Mouse (Mus musculus): ENCODE results near the gene Gatad2b. TPM values are rescaled to one million over a fixed set of nuclear protein-coding genes. Genes with fewer than 3 reads are reported as not detected.

The Gatad2b gene
- total and polyA plus RNA-seq, 2 experiments from 2014 or later: 5.8 to 25.3 TPM

DNA sequence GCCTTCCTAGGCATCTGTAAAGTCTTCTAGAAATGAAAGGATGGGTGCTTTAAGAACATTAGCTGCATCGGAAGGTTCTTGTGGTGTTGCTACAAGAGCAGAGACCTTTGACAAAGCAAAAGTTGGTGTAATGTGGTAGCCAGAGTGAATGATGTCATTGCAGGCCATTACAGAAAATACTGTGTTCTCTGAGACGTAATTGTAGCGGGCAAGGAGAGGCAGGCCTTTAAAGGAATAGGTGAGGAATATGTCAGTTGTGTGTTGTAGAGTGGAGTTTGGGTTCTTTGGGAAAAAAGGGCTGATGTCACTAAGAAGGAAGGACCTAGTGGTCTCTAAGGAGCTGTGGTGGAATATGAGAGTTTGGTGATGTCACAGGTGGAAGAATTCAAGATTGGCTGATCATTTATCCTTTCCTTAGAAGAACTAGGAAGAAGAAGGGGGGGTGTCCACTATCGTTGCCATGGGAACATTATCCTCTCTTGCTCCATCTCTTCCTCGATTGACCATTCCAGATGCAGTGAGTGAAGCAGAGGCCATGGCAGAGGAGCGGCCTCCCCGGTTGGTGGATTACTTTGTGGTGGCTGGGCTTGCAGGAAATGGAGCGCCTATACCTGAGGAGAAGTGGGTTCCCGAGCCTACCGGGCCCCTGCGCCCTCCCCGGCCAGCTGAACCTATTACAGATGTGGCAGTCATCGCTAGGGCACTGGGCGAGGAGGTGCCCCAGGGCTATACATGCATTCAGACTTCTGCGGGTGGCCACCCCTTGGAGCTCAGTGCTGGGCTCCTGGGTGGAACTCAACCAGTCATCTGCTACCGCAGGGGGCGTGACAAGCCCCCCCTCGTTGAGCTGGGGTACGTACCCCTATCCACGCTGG, 25.8 kb upstream of the Gatad2b start:
- Histone ChIP-seq H3K9ac (replicated peaks; ENCODE audit: low read depth, low read length) (peak overlapping the region; percentile 89; the same call in 1 of the 2 replicates), H3K4me3 (ENCODE audit: low read depth, low read length) (peak overlapping the region; percentile 88), H3K4me2 (ENCODE audit: low read depth, low read length) (peak overlapping the region; percentile 77), H3K27ac (ENCODE audit: low read depth) (peak overlapping the region; percentile 95), H3K36me3 (replicated peaks; ENCODE audit: control insufficient read depth, insufficient read depth, low read length) (peaks cover 47% of the 10 kb centered on the region), H3K4me1 (ENCODE audit: control insufficient read depth, insufficient read depth) (peaks cover 10% of the 10 kb centered on the region), H3K27me3 (ENCODE audit: control insufficient read depth, insufficient read depth, low read length) (no peaks in the 10 kb centered on the region), H3K9me3 (replicated peaks; ENCODE audit: control insufficient read depth, low read length) (no peaks in the 10 kb centered on the region)
- TF ChIP-seq EP300 (IDR thresholded peaks at IDR 0.05; ENCODE audit: low read depth) (no peak), CTCF (IDR thresholded peaks at IDR 0.05; ENCODE audit: low read depth) (no peak)
- ATAC-seq (ENCODE audit: insufficient read depth, low read depth) (no peak), DNase-seq (ENCODE audit: low spot score) (no peak)
- 89% methylated on average over 20 of the region's 20 CpGs for WGBS

GRCm38 (mm10) chr3:90268190-90268589, 24.8 kb upstream of the Gatad2b start:
- ATAC-seq (ENCODE audit: insufficient read depth, low read depth) (no peak), DNase-seq (ENCODE audit: low spot score) (no peak)
- Histone ChIP-seq H3K4me3 (ENCODE audit: low read depth, low read length) (no peak overlapping the region), H3K9ac (replicated peaks; ENCODE audit: low read depth, low read length) (no peak overlapping the region), H3K4me2 (ENCODE audit: low read depth, low read length) (no peak overlapping the region), H3K27me3 (ENCODE audit: control insufficient read depth, insufficient read depth, low read length) (no peaks in the 10 kb centered on the region), H3K36me3 (replicated peaks; ENCODE audit: control insufficient read depth, insufficient read depth, low read length) (peaks cover 47% of the 10 kb centered on the region), H3K27ac (ENCODE audit: low read depth) (no peak overlapping the region), H3K9me3 (replicated peaks; ENCODE audit: control insufficient read depth, low read length) (no peaks in the 10 kb centered on the region), H3K4me1 (ENCODE audit: control insufficient read depth, insufficient read depth) (peaks cover 10% of the 10 kb centered on the region)
- WGBS: 95% methylated on average over 11 of the region's 11 CpGs
- TF ChIP-seq EP300 (IDR thresholded peaks at IDR 0.05; ENCODE audit: low read depth): no peak
- TF ChIP-seq CTCF (IDR thresholded peaks at IDR 0.05; ENCODE audit: low read depth): no peak

DNA sequence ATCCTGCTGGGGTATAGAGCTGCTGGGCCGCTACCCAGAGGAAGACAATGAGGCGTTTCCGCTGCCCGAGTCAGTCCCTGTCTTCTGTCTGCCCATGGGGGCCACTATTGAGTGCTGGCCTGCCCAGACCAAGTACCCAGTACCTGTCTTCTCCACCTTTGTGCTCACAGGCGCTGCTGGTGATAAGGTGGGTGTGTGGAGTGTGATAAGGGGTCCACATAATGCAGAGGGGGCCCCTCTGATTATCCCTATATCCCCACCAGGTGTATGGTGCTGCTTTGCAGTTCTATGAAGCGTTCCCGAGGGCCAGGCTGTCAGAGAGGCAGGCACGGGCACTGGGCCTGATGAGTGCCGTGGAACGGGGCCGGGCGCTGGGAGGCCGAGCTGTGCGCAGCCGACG, 24.0 kb upstream of the Gatad2b start:
- 92% methylated on average over 16 of the region's 16 CpGs for WGBS
- Histone ChIP-seq H3K9ac (replicated peaks; ENCODE audit: low read depth, low read length) (no peak overlapping the region), H3K36me3 (replicated peaks; ENCODE audit: control insufficient read depth, insufficient read depth, low read length) (peaks cover 49% of the 10 kb centered on the region), H3K27me3 (ENCODE audit: control insufficient read depth, insufficient read depth, low read length) (no peaks in the 10 kb centered on the region), H3K4me1 (ENCODE audit: control insufficient read depth, insufficient read depth) (peaks cover 10% of the 10 kb centered on the region), H3K9me3 (replicated peaks; ENCODE audit: control insufficient read depth, low read length) (no peaks in the 10 kb centered on the region), H3K27ac (ENCODE audit: low read depth) (no peak overlapping the region), H3K4me3 (ENCODE audit: low read depth, low read length) (no peak overlapping the region), H3K4me2 (ENCODE audit: low read depth, low read length) (no peak overlapping the region)
- DNase-seq (ENCODE audit: low spot score) (no peak), ATAC-seq (ENCODE audit: insufficient read depth, low read depth) (no peak)
- TF ChIP-seq EP300 (IDR thresholded peaks at IDR 0.05; ENCODE audit: low read depth) (no peak), CTCF (IDR thresholded peaks at IDR 0.05; ENCODE audit: low read depth) (no peak)

- Histone ChIP-seq H3K9ac (replicated peaks; ENCODE audit: low read depth, low read length) (no peak overlapping the region), H3K27ac (ENCODE audit: low read depth) (no peak overlapping the region), H3K27me3 (ENCODE audit: control insufficient read depth, insufficient read depth, low read length) (no peaks in the 10 kb centered on the region), H3K36me3 (replicated peaks; ENCODE audit: control insufficient read depth, insufficient read depth, low read length) (peaks cover 63% of the 10 kb centered on the region), H3K4me3 (ENCODE audit: low read depth, low read length) (no peak overlapping the region), H3K9me3 (replicated peaks; ENCODE audit: control insufficient read depth, low read length) (no peaks in the 10 kb centered on the region), H3K4me1 (ENCODE audit: control insufficient read depth, insufficient read depth) (peaks cover 10% of the 10 kb centered on the region), H3K4me2 (ENCODE audit: low read depth, low read length) (no peak overlapping the region)
- no peak for DNase-seq (ENCODE audit: low spot score)
- ATAC-seq (ENCODE audit: insufficient read depth, low read depth): no peak
- TF ChIP-seq CTCF (IDR thresholded peaks at IDR 0.05; ENCODE audit: low read depth): no peak
- TF ChIP-seq EP300 (IDR thresholded peaks at IDR 0.05; ENCODE audit: low read depth): no peak
- 88% methylated on average over 8 of the region's 8 CpGs for WGBS
Observed at GRCm38 (mm10) chr3:90270784-90271183, 22.2 kb upstream of the Gatad2b start.

DNA sequence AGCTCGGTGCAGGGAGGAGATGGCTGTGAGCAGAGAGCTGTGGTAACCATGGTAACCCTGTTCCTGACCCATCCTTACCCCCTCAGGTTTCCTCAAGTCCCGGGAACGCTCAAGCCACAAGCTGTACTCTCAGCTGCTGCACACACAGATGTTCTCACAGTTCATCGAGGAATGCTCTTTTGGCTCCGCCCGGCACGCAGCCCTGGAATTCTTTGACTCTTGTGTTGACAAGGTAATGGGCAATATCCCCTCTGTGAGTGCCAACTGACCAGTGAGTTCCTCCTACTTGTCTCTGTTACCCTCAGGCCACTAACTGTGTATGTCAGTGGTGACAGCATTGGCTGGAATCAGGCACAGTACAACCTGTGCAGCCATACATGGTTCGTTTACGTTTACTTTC, 20.8 kb upstream of the Gatad2b start:
- Histone ChIP-seq H3K9ac (replicated peaks; ENCODE audit: low read depth, low read length) (no peak overlapping the region), H3K9me3 (replicated peaks; ENCODE audit: control insufficient read depth, low read length) (no peaks in the 10 kb centered on the region), H3K4me3 (ENCODE audit: low read depth, low read length) (no peak overlapping the region), H3K27ac (ENCODE audit: low read depth) (no peak overlapping the region), H3K4me2 (ENCODE audit: low read depth, low read length) (no peak overlapping the region), H3K4me1 (ENCODE audit: control insufficient read depth, insufficient read depth) (0 out of 2 replicates have a peak, but pooled peaks cover under 1% of the 10 kb centered on the region), H3K36me3 (replicated peaks; ENCODE audit: control insufficient read depth, insufficient read depth, low read length) (peaks cover 77% of the 10 kb centered on the region), H3K27me3 (ENCODE audit: control insufficient read depth, insufficient read depth, low read length) (no peaks in the 10 kb centered on the region)
- TF ChIP-seq CTCF (IDR thresholded peaks at IDR 0.05; ENCODE audit: low read depth): no peak
- TF ChIP-seq EP300 (IDR thresholded peaks at IDR 0.05; ENCODE audit: low read depth): no peak
- DNase-seq (ENCODE audit: low spot score) (no peak), ATAC-seq (ENCODE audit: insufficient read depth, low read depth) (no peak)
- WGBS: 63% methylated on average over 9 of the region's 9 CpGs

Data from heart, postnatal 0 days (tissue).